Mouse (Mus musculus): ENCODE data around the gene Crybg2. TPM values are rescaled to one million over a fixed set of nuclear protein-coding genes. Genes with fewer than 3 reads are reported as not detected.

Crybg2 gene
- total and polyA plus RNA-seq, 3 experiments: 0.65 to 2.3 TPM; not detected in 1

- Histone ChIP-seq H3K27me3 (ENCODE audit: control insufficient read depth in 1 of 2, insufficient read depth in 2 of 2, low read length in 2 of 2) (peaks cover 0 to 3% of the 10 kb centered on the region in 2 experiments; a peak in 2 of 4 replicates), H3K79me2 (ENCODE audit: control insufficient read depth, insufficient read depth, low read length, poor library complexity) (no peaks in the 10 kb centered on the region), H3K4me1 (ENCODE audit: control insufficient read depth in 1 of 2, insufficient read depth in 2 of 2, low read length in 2 of 2) (peaks cover 0 to 16% of the 10 kb centered on the region in 2 experiments; a peak in 1 of 4 replicates), H3K4me3 (ENCODE audit: control insufficient read depth in 1 of 2, insufficient read depth in 1 of 2, low read depth in 2 of 2, low read length in 2 of 2) (no peak overlapping the region), H3K27ac (ENCODE audit: control insufficient read depth, low read depth, low read length) (no peak overlapping the region), H3K36me3 (ENCODE audit: control insufficient read depth in 1 of 2, insufficient read depth in 2 of 2, low read length in 2 of 2) (no peaks in the 10 kb centered on the region; a peak in 1 of 4 replicates), H3K9ac (ENCODE audit: control insufficient read depth, low read depth, low read length, poor library complexity, severe bottlenecking) (no peak overlapping the region), H3K9me3 (replicated peaks; ENCODE audit: insufficient read depth, low read length) (no peaks in the 10 kb centered on the region)
- DNase-seq (ENCODE audit: low read depth, low spot score): no peak
- TF ChIP-seq ELF1 (IDR thresholded peaks at IDR 0.05; ENCODE audit: low read depth, low read length) (no peak), MAFK (IDR thresholded peaks at IDR 0.05; ENCODE audit: borderline replicate concordance, low read depth, low read length) (no peak), GATA1 (IDR thresholded peaks at IDR 0.05; ENCODE audit: low read depth, low read length) (no peak), ZC3H11A (IDR thresholded peaks at IDR 0.05; ENCODE audit: low read depth, low read length) (no peak), CTCF (IDR thresholded peaks at IDR 0.05 in 2 of 3, conservative IDR thresholded peaks at IDR 0.05 in 1 of 3; ENCODE audit: control insufficient read depth in 1 of 3, insufficient read depth in 1 of 3, low read depth in 2 of 3, low read length in 3 of 3, poor library complexity in 1 of 3, severe bottlenecking in 1 of 3) (no peak), E2F4 (IDR thresholded peaks at IDR 0.05; ENCODE audit: borderline replicate concordance, low read depth, low read length) (no peak), MAZ (IDR thresholded peaks at IDR 0.05; ENCODE audit: low read depth, low read length) (no peak)
Measured at GRCm38 (mm10) chr4:134052560-134052959, 8.1 kb upstream of the Crybg2 start.

- Histone ChIP-seq H3K9me3 (replicated peaks; ENCODE audit: insufficient read depth, low read length) (no peaks in the 10 kb centered on the region), H3K9ac (ENCODE audit: control insufficient read depth, low read depth, low read length, poor library complexity, severe bottlenecking) (no peak within 1 kb of the TSS), H3K27me3 (ENCODE audit: control insufficient read depth in 1 of 2, insufficient read depth in 2 of 2, low read length in 2 of 2) (peaks cover 0 to 3% of the 10 kb centered on the region in 2 experiments; a peak in 2 of 4 replicates)
Measured at GRCm38 (mm10) chr4:134053538-134053937, 7.1 kb upstream of the Crybg2 start, which contains the start of gene Zfp683. Gene Zfp683 (plus strand): TSS chr4:134053838.

GRCm38 (mm10) chr4:134058166-134058715 is 2.4 kb upstream of the Crybg2 start:
- Histone ChIP-seq H3K36me3 (ENCODE audit: control insufficient read depth in 1 of 2, insufficient read depth in 2 of 2, low read length in 2 of 2) (peaks cover 0 to 3% of the 10 kb centered on the region in 2 experiments; a peak in 2 of 4 replicates), H3K27me3 (ENCODE audit: control insufficient read depth in 1 of 2, insufficient read depth in 2 of 2, low read length in 2 of 2) (peaks cover 0 to 3% of the 10 kb centered on the region in 2 experiments; a peak in 2 of 4 replicates), H3K27ac (ENCODE audit: control insufficient read depth, low read depth, low read length) (no peak overlapping the region), H3K4me3 (ENCODE audit: control insufficient read depth in 1 of 2, insufficient read depth in 1 of 2, low read depth in 2 of 2, low read length in 2 of 2) (no peak overlapping the region), H3K9ac (ENCODE audit: control insufficient read depth, low read depth, low read length, poor library complexity, severe bottlenecking) (no peak overlapping the region), H3K4me1 (ENCODE audit: control insufficient read depth in 1 of 2, insufficient read depth in 2 of 2, low read length in 2 of 2) (peaks cover 3 to 14% of the 10 kb centered on the region in 2 experiments), H3K9me3 (replicated peaks; ENCODE audit: insufficient read depth, low read length) (no peaks in the 10 kb centered on the region), H3K79me2 (ENCODE audit: control insufficient read depth, insufficient read depth, low read length, poor library complexity) (no peaks in the 10 kb centered on the region)
- no peak for TF ChIP-seq CHD1 (IDR thresholded peaks at IDR 0.05; ENCODE audit: low read depth, low read length)
- no peak for TF ChIP-seq CHD2 (IDR thresholded peaks at IDR 0.05; ENCODE audit: low read length)
- TF ChIP-seq NELFE (IDR thresholded peaks at IDR 0.05; ENCODE audit: low read depth, low read length): no peak
- TF ChIP-seq MYB (IDR thresholded peaks at IDR 0.05; ENCODE audit: low read depth, low read length): no peak
- TF ChIP-seq MAFK (IDR thresholded peaks at IDR 0.05; ENCODE audit: borderline replicate concordance, low read depth, low read length): no peak
- no peak for TF ChIP-seq KAT2A (conservative IDR thresholded peaks at IDR 0.05; ENCODE audit: low read depth, low read length)
- TF ChIP-seq MAX (IDR thresholded peaks at IDR 0.05; ENCODE audit: low read length): no peak
- no peak for TF ChIP-seq SMC3 (IDR thresholded peaks at IDR 0.05; ENCODE audit: low read depth, low read length)
- no peak for TF ChIP-seq RCOR1 (IDR thresholded peaks at IDR 0.05; ENCODE audit: low read depth, low read length)
- no peak for TF ChIP-seq MYC (IDR thresholded peaks at IDR 0.05; ENCODE audit: low read depth, low read length)
- TF ChIP-seq POLR2AphosphoS2 (IDR thresholded peaks at IDR 0.05; ENCODE audit: low read length): no peak
- no peak for TF ChIP-seq EP300 (IDR thresholded peaks at IDR 0.05; ENCODE audit: low read depth in 1 of 2, low read length in 2 of 2)
- TF ChIP-seq TBP (IDR thresholded peaks at IDR 0.05; ENCODE audit: low read depth, low read length): no peak
- no peak for TF ChIP-seq MAZ (IDR thresholded peaks at IDR 0.05; ENCODE audit: low read depth, low read length)
- DNase-seq (ENCODE audit: low read depth, low spot score): no peak

More at GRCm38 (mm10) chr4:134053538-134053937, 7.1 kb upstream of the Crybg2 start, which contains the start of gene Zfp683:
- Histone ChIP-seq H3K4me3 (ENCODE audit: control insufficient read depth in 1 of 2, insufficient read depth in 1 of 2, low read depth in 2 of 2, low read length in 2 of 2) (no peak within 1 kb of the TSS), H3K36me3 (ENCODE audit: control insufficient read depth in 1 of 2, insufficient read depth in 2 of 2, low read length in 2 of 2) (no peaks in the 10 kb centered on the region; a peak in 1 of 4 replicates), H3K27ac (ENCODE audit: control insufficient read depth, low read depth, low read length) (no peak within 1 kb of the TSS), H3K4me1 (ENCODE audit: control insufficient read depth in 1 of 2, insufficient read depth in 2 of 2, low read length in 2 of 2) (peaks cover 0 to 6% of the 10 kb centered on the region in 2 experiments; a peak in 1 of 4 replicates), H3K79me2 (ENCODE audit: control insufficient read depth, insufficient read depth, low read length, poor library complexity) (no peaks in the 10 kb centered on the region)
- TF ChIP-seq RCOR1 (IDR thresholded peaks at IDR 0.05; ENCODE audit: low read depth, low read length) (no peak), POLR2AphosphoS5 (IDR thresholded peaks at IDR 0.05; ENCODE audit: borderline replicate concordance, low read depth, low read length) (no peak), EP300 (IDR thresholded peaks at IDR 0.05; ENCODE audit: low read depth in 1 of 2, low read length in 2 of 2) (no peak), CTCF (IDR thresholded peaks at IDR 0.05 in 2 of 3, conservative IDR thresholded peaks at IDR 0.05 in 1 of 3; ENCODE audit: control insufficient read depth in 1 of 3, insufficient read depth in 1 of 3, low read depth in 2 of 3, low read length in 3 of 3, poor library complexity in 1 of 3, severe bottlenecking in 1 of 3) (no peak), ZNF384 (IDR thresholded peaks at IDR 0.05; ENCODE audit: low read depth, low read length) (no peak)
- DNase-seq (ENCODE audit: low read depth, low spot score): no peak

Measured in MEL (cell line).